Mouse (Mus musculus) testis, adult 10 weeks (tissue): ENCODE measurements around the gene Serpinf1. TPM values are rescaled to one million over a fixed set of nuclear protein-coding genes. Genes with fewer than 3 reads are reported as not detected.

ENCODE experiments used
- polyA plus RNA-seq: library from polyadenylated mRNA; stranded (reverse); fragments of 350-450 nt; fragmentation: Illumina TruSeq; extraction: RNeasy Lipid Tissue Mini Kit (QIAGEN cat#74804); gene quantifications from one replicate; pipeline ENCODE4 v1.2.3, GENCODE M21; 2014; ENCODE audit warnings: low read depth, low replicate concordance

The Serpinf1 gene
- polyA plus RNA-seq = 3.7 TPM

DNA sequence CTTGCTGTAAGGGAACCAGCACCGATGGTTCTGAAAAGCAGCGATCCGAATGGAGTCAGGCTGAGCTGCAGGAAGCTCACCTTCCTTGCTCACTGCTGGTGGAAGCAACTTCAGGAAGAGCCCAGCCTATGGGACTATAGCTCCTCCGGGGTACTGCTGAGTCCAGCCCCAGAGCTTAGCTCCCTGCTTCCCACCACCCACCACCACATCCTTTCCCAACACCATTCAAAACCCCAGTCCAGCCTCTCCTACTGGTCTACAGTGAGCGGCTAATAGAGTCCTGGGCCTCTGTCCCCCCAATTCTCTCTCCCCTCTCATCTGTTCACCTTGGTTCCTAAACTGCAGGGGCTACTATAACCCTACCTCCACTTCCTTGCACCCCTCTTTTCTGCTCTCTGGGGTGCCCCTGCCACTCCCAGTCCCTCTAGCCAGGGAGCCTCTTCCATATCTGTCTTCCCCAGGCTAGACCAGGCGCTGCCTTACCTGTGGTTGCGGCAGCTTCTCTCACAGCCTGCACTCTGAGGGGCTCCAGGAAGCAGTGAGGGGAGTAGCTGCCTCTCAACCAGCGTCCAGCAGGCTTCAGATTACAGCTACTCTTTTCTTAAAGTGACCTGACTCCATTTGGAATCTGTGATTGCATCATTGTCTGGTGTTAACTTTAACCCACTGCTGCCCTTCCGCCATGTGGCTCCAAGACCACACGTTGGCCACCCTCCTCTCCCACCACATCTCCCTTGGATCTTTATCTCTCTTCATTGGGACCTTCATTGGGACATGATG lies at the start of gene Serpinf1:
Gene Serpinf1, minus strand, starts transcription at position 689 of the 780 bp plus-strand sequence.

DNA sequence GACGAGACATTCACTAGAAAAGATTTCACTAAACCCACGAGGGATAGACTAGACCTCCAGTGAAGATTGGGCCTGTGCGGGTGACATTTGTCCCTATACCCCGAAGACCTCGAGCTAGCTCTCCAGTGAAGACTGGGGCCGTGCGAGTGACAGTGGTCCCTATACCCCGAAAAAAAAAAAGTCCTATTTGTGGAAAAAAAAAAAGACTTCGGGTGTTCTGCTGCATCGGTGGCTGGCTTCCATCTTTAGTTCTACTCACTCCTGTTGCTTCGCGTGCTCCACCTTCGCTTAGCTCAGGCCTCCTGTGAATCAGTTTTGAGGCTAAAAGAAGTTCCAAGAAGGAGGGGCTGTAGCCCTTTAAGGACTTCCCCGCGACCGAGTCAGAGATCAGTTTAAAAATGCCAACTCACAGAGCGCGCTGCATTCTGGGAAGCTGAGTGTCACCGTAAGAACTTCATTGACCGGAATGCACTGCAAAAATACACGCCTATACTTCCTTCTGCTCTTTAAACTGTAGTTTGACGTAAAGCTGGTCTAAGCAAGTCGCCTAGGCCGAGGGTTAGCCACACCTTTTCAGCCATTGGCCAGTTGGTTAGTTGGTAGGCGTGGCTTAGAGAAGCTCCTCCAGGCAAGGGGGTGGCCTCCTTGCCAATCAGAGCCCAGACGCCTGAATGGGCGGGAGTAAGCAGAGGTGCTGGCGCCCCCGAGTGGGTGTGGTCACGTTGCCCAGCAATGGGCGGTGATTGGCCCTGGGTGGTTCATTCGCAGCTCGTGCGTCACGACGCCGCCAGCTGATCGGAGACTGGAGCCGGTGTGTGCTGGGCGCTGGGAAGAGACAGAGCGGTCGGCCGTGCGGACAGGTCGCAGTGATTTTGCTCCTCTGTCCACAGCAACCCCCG lies 38.6 kb upstream of the Serpinf1 start, which contains the start of gene Tlcd2:
Gene Tlcd2, plus strand, starts transcription at position 872 of the 899 bp plus-strand sequence.

DNA sequence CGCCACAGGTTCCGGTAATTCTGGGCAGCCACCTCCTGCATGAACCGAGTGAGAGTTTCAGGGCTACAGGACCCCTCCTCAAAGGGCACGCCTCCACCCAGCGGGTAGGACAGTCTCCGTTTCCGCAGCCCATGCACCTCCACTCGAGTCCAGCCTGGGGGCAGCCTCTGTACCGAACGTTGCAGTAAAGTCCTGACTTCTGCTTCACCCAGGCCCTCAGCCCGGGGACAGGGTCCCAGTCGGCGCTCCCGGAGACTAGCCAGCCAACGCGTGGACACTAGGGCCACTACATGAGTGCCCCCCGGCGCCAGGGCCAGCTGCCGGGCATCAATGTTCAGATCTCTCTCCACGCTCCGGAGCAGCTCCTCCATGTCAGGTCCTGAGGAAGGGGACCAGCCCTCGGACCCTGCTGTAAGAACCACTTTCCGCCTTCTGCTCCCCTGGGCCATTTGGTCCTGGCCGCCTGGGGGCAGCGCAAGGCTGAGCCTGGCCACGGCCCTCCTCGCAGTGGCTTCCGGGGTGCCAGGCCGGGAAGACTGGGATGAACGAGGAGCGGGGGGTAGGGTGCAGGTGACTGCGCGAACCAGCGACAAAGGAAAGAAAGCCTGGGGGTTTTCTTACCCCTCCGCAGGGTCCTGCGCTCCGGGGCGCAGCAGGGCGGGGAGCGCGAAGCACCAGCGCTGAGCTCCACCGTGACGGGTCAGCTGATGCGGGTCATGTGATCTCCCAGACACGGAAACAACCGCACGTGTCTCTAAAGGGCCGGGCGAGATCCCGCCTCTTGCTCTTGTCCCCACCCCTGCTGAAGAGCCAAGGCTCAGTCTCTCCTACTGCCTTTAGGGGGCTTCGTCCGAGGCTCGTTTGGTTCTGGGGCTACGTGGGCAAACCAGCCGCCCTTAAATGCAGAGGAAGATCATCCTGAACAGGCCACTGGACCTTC lies 31.8 kb upstream of the Serpinf1 start, which contains the start of gene Wdr81:
Gene Wdr81, minus strand, starts transcription at position 727 of the 940 bp plus-strand sequence.

DNA sequence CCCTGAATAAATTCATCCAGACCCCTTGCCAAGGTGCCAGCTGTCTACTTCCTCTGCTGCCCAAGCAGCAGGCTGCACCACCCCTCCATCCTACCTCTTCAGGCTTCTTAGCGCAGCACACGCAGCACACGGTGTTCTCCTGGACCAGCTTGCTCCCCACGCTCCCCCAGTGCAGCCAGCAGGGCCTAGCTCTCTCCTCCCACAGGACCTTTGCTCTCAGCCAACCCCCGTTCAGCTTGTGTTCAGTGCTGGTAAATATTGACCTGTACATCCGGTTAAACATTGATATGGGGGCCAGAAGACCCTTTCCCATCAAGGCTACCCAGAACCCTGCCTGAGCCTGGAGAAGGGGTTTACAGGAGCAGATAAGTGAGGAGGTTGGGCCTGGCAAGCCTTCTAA lies 16.9 kb upstream of the Serpinf1 start, which contains the start of gene Serpinf2:
Gene Serpinf2, minus strand, starts transcription at position 229 of the 400 bp plus-strand sequence.

Other genes with a start within 250 kb of the Serpinf1 start
- gene Ovca2, start 243.9 kb downstream of the Serpinf1 start, polyA plus RNA-seq = 7.2 TPM
- 1.4 TPM for gene Dph1, start 231.5 kb downstream of the Serpinf1 start, polyA plus RNA-seq
- 1.0 TPM for gene Rtn4rl1, start 228.9 kb downstream of the Serpinf1 start, polyA plus RNA-seq
- 132 TPM for gene Rpa1, start 74.4 kb downstream of the Serpinf1 start, polyA plus RNA-seq
- gene Smyd4, start 74.3 kb downstream of the Serpinf1 start, polyA plus RNA-seq = 2.8 TPM
- gene Serpinf2, start 16.9 kb upstream of the Serpinf1 start, polyA plus RNA-seq = not detected
- gene Wdr81, start 32.0 kb upstream of the Serpinf1 start, polyA plus RNA-seq = 0.11 TPM
- gene Tlcd2, start 39.0 kb upstream of the Serpinf1 start, polyA plus RNA-seq = 3.8 TPM
- gene Prpf8, start 64.1 kb upstream of the Serpinf1 start, polyA plus RNA-seq = 35.5 TPM
- gene Rilp, start 87.4 kb upstream of the Serpinf1 start, polyA plus RNA-seq = not detected
- gene Scarf1, start 90.8 kb upstream of the Serpinf1 start, polyA plus RNA-seq = not detected
- 3.3 TPM for gene Slc43a2, start 109.0 kb upstream of the Serpinf1 start, polyA plus RNA-seq
- 94.6 TPM for gene Pitpna, start 165.4 kb upstream of the Serpinf1 start, polyA plus RNA-seq
- gene Inpp5k, start 208.3 kb upstream of the Serpinf1 start, polyA plus RNA-seq = 125 TPM
- gene Myo1c, start 227.8 kb upstream of the Serpinf1 start, polyA plus RNA-seq = 5.4 TPM